Mouse (Mus musculus) CH12.LX (cell line): ENCODE results near the gene Cyp2c23. TPM values are rescaled to one million over a fixed set of nuclear protein-coding genes. Genes with fewer than 3 reads are reported as not detected.
A peak's percentile ranks its signal among the peaks of the same experiment; 100 is the strongest.

Source experiments
- DNase-seq: peaks from one replicate; pipeline ENCODE4 v3.0.0-alpha.2; 2013; ENCODE audit errors: extremely low read depth
- H3K27ac ChIP-seq: 2 replicates; pipeline ENCODE4 v1.5.1; 2012; ENCODE audit warnings: low read depth, mild to moderate bottlenecking, control low read depth, moderate library complexity; ENCODE audit not compliant: insufficient read depth
- H3K27me3 ChIP-seq: replicated peaks from 2 replicates; pipeline ENCODE3; 2012; ENCODE audit warnings: inconsistent platforms
- H3K36me3 ChIP-seq, 2 experiments: replicated peaks in 1 of 2; 2 replicates each; pipeline versions ENCODE3 to v1.6.1; 2012; ENCODE audit warnings: inconsistent platforms in 1 of 2, low read length in 1 of 2, mild to moderate bottlenecking in 1 of 2, mixed read lengths in 1 of 2, moderate library complexity in 1 of 2; ENCODE audit not compliant: control insufficient read depth in 1 of 2, insufficient read depth in 1 of 2
- H3K4me1 ChIP-seq, 2 experiments: 2 replicates each; pipeline ENCODE4 v1.6.1; 2012; ENCODE audit warnings: inconsistent platforms in 1 of 2, moderate library complexity in 1 of 2; ENCODE audit not compliant: insufficient read depth in 2 of 2, control insufficient read depth in 1 of 2
- H3K4me2 ChIP-seq: 2 replicates; pipeline ENCODE4 v1.6.1; 2012; ENCODE audit warnings: low read depth, mild to moderate bottlenecking, control low read depth; ENCODE audit not compliant: poor library complexity, insufficient read depth, severe bottlenecking
- H3K4me3 ChIP-seq, 3 experiments: fragments of 150-350 bp in 1 of 3; sonication (generic) in 1 of 3; replicated peaks in 1 of 3; 2 replicates each; pipeline versions ENCODE3 to v1.5.1; 2011 to 2012; ENCODE audit warnings: low read depth in 2 of 3, low read length in 2 of 3, mild to moderate bottlenecking in 2 of 3, moderate library complexity in 2 of 3, control low read depth in 1 of 3, improper control_type of control experiment in 1 of 3, inconsistent platforms in 1 of 3, mixed read lengths in 1 of 3; ENCODE audit not compliant: poor library complexity in 1 of 3
- H3K79me2 ChIP-seq: replicated peaks from 2 replicates; pipeline ENCODE4 v1.6.1; 2012; ENCODE audit warnings: mild to moderate bottlenecking, moderate library complexity; ENCODE audit not compliant: control insufficient read depth, poor library complexity, insufficient read depth, severe bottlenecking; ENCODE audit errors: extremely low read depth
- H3K9ac ChIP-seq: 2 replicates; pipeline ENCODE4 v1.6.1; 2012; ENCODE audit warnings: low read depth, mild to moderate bottlenecking, control low read depth, moderate library complexity; ENCODE audit not compliant: insufficient read depth
- H3K9me3 ChIP-seq: replicated peaks from 2 replicates; pipeline ENCODE3; 2012; ENCODE audit warnings: low read length, inconsistent platforms, mixed read lengths
- BHLHE40 ChIP-seq: IDR thresholded peaks from 2 replicates; pipeline ENCODE4 v1.6.1; 2011; ENCODE audit warnings: mild to moderate bottlenecking, low read depth, low read length, improper control_type of control experiment
- E2F4 ChIP-seq: IDR thresholded peaks from 2 replicates; pipeline ENCODE4 v1.6.1; 2011; ENCODE audit warnings: low read depth, low read length, improper control_type of control experiment; ENCODE audit not compliant: insufficient replicate concordance
- EP300 ChIP-seq: IDR thresholded peaks from 2 replicates; pipeline ENCODE4 v1.6.1; 2011; ENCODE audit warnings: low read length, improper control_type of control experiment
- ETS1 ChIP-seq: conservative IDR thresholded peaks from 2 replicates; pipeline ENCODE4 v1.6.1; 2012; ENCODE audit warnings: low read depth, mild to moderate bottlenecking, inconsistent platforms, low read length, improper control_type of control experiment, moderate library complexity
- IRF4 ChIP-seq: IDR thresholded peaks from 2 replicates; pipeline ENCODE4 v1.6.1; 2014; ENCODE audit warnings: low read depth, mild to moderate bottlenecking, inconsistent platforms, low read length, improper control_type of control experiment
- JUND ChIP-seq: conservative IDR thresholded peaks from 2 replicates; pipeline ENCODE4 v1.6.1; 2011; ENCODE audit warnings: low read depth, low read length, improper control_type of control experiment
- KAT2A ChIP-seq: IDR thresholded peaks from 2 replicates; pipeline ENCODE4 v1.6.1; 2012; ENCODE audit warnings: low read length, improper control_type of control experiment, inconsistent platforms; ENCODE audit not compliant: insufficient replicate concordance
- MAZ ChIP-seq: IDR thresholded peaks from 2 replicates; pipeline ENCODE4 v1.6.1; 2012; ENCODE audit warnings: low read depth, mild to moderate bottlenecking, inconsistent platforms, low read length, improper control_type of control experiment, moderate library complexity
- MEF2A ChIP-seq: IDR thresholded peaks from 2 replicates; pipeline ENCODE4 v1.6.1; 2014; ENCODE audit warnings: low read depth, mild to moderate bottlenecking, inconsistent platforms, low read length, improper control_type of control experiment, borderline replicate concordance
- NELFE ChIP-seq: IDR thresholded peaks from 2 replicates; pipeline ENCODE4 v1.6.1; 2011; ENCODE audit warnings: low read depth, low read length, improper control_type of control experiment
- SIN3A ChIP-seq: IDR thresholded peaks from 2 replicates; pipeline ENCODE4 v1.6.1; 2012; ENCODE audit warnings: low read length, improper control_type of control experiment, inconsistent platforms
- TBP ChIP-seq: conservative IDR thresholded peaks from 2 replicates; pipeline ENCODE4 v1.6.1; 2011; ENCODE audit warnings: low read depth, low read length, improper control_type of control experiment
- USF1 ChIP-seq: IDR thresholded peaks from 2 replicates; pipeline ENCODE4 v1.6.1; 2014; ENCODE audit warnings: low read depth, mild to moderate bottlenecking, inconsistent platforms, low read length, improper control_type of control experiment
- USF2 ChIP-seq: conservative IDR thresholded peaks from 2 replicates; pipeline ENCODE4 v1.6.1; 2011; ENCODE audit warnings: low read depth, low read length, improper control_type of control experiment
- ZC3H11A ChIP-seq: IDR thresholded peaks from 2 replicates; pipeline ENCODE4 v1.6.1; 2012; ENCODE audit warnings: low read depth, mild to moderate bottlenecking, inconsistent platforms, low read length, improper control_type of control experiment
- ZKSCAN1 ChIP-seq: IDR thresholded peaks from 2 replicates; pipeline ENCODE4 v1.6.1; 2012; ENCODE audit warnings: low read depth, inconsistent platforms, low read length, improper control_type of control experiment, borderline replicate concordance
- ZNF384 ChIP-seq: IDR thresholded peaks from 2 replicates; pipeline ENCODE4 v1.6.1; 2012; ENCODE audit warnings: low read depth, low read length, improper control_type of control experiment, inconsistent platforms
- dilution Hi-C: fragments of 300-500 bp; cut with MboI; formaldehyde crosslinking; loops from 2 replicates; pipeline ENCODE4 v1.14.3; 2020; ENCODE audit warnings: low sequenced_read_pairs; ENCODE audit not compliant: extremely low pct_unique_long_range_greater_than_20kb, extremely low pct_ligation_motif_present
- in situ Hi-C: fragments of 300-500 bp; cut with MboI; formaldehyde crosslinking; loops from 3 replicates; pipeline ENCODE4 v1.14.3; 2019; ENCODE audit warnings: low sequenced_read_pairs, low pct_ligation_motif_present, low pct_unique_long_range_greater_than_20kb, mixed read lengths
- polyA plus RNA-seq: library from polyadenylated mRNA; unstranded; fragments of >175 nt; gene quantifications from 2 replicates; pipeline ENCODE4 v1.2.1, GENCODE M21; 2012; ENCODE audit warnings: low read depth; ENCODE audit not compliant: insufficient read length
- total RNA-seq, 2 experiments: library from RNA; depleted of rRNA; stranded (reverse); fragments of 300-350 nt in 1 of 2; fragments of >200 nt in 1 of 2; gene quantifications; 2 replicates each; pipeline ENCODE4 v1.2.3; 2012 to 2014

Gene Cyp2c23
- total and polyA plus RNA-seq, 3 experiments = 0.11 to 0.13 TPM; not detected in 1

DNA sequence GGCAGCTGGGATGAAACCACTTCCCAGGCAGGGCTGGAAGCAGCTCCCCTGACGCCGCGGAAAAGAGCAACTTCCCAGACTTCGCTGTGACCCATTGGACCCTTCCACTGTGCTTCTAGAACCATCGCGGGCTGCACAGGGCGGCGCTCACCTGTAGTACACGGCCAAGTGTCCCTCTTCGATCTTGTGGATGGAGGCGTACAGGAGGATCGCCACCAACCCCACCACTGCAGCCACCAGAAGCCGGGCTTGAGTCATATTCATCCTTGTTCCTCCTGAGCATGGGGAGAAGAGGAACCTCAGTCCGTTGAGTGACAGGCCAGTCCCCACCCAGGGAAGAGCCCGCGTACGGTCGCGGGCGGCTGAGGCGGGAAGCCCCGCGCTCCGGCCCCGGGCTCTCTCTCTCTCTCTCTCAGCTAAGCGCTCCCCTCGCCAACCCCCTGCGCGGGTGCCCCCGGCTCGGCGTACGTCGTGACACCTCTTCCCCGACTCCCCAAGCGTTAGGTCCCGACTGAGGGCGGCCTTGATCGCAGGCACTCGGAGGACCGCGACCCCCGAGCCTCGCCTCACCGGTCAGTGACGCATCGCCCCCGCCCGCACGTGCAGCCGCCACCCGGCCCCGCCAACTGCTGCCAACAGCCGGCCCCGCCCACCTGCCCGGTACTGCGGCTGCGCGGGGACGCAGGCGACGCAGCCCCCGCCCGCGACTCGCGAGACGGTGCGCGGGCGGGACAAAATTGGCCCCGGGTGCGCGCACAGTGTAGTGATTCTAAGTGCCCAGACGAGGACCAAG, 40.3 kb upstream of the Cyp2c23 start, which contains the start of gene Erlin1 (continued):
- no peak for TF ChIP-seq ZKSCAN1
- TF ChIP-seq NELFE = peak; percentile 64
- 0 out of 2 replicates have a peak, but pooled peaks have one; percentile 18 for TF ChIP-seq TBP
- no peak for TF ChIP-seq USF1
- peak; percentile 91; the same call in 1 of the 2 replicates for TF ChIP-seq MAZ
- no peak; the same call in 1 of the 2 replicates for TF ChIP-seq ETS1
- no peak for TF ChIP-seq USF2
- TF ChIP-seq E2F4 = no peak
- TF ChIP-seq KAT2A = no peak
- TF ChIP-seq, all 38 proteins: peak for 16

DNA sequence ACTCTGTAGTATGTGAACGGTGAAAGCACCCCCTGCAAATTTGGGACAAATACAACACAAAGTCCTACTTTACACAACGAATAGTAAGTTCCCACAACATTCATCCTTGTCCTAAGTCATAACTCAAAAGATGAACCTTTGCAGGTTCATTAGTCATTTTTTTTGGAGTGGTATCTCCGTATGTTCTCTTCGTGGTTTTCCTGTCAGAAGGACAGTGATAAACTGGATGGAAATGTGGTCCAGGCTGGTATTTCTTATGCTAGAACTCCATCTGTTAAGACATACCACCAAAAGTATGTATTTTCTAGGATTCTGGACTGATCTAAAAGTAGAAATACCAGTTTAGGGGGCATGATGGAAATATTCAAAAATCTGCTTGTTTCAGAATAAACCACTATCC, 39.2 kb upstream of the Cyp2c23 start:
- Histone ChIP-seq H3K9me3 (no peaks in the 10 kb centered on the region), H3K27me3 (no peaks in the 10 kb centered on the region), H3K9ac (peak overlapping the region; percentile 67), H3K4me2 (peak overlapping the region; percentile 83), H3K27ac (no peak overlapping the region), H3K4me3 (peak overlapping the region; percentile 80 to 84 (median 84)), H3K79me2 (peaks cover 8% of the 10 kb centered on the region), H3K36me3 (peaks cover 9 to 38% of the 10 kb centered on the region in 2 experiments)
- DNase-seq = no peak
- in situ Hi-C loops (no loop called here), dilution Hi-C loops (no loop called here)
- no peak for TF ChIP-seq KAT2A
- TF ChIP-seq MEF2A = no peak
- 0 out of 2 replicates have a peak, but pooled peaks have one; percentile 12 for TF ChIP-seq SIN3A
- no peak for TF ChIP-seq TBP
- TF ChIP-seq JUND = no peak
- TF ChIP-seq ETS1 = no peak
- peak; percentile 29; the same call in 1 of the 2 replicates for TF ChIP-seq EP300
- no peak for TF ChIP-seq ZNF384
- TF ChIP-seq IRF4 = peak; percentile 31; the same call in 1 of the 2 replicates
- TF ChIP-seq ZC3H11A = no peak
- no peak for TF ChIP-seq MAZ
- TF ChIP-seq USF1 = no peak
- TF ChIP-seq BHLHE40 = no peak
- TF ChIP-seq, all 38 proteins: peak for 3
- H3K4me1 ChIP-seq = peaks cover 3 to 44% of the 10 kb centered on the region in 2 experiments; a peak in 3 of 4 replicates
